Mouse (Mus musculus) gastrocnemius, adult 18-20 months (tissue): ENCODE measurements around the gene Kif15. TPM values are rescaled to one million over a fixed set of nuclear protein-coding genes. Genes with fewer than 3 reads are reported as not detected.

ENCODE experiments used
- DNase-seq: peaks from one replicate; pipeline ENCODE4 v3.0.0; 2021; ENCODE audit warnings: low spot score
- long read RNA-seq, 2 experiments: library from polyadenylated mRNA; stranded (forward); transcript quantifications; one replicate each; pipeline ENCODE4 v2.0.0; 2021
- total RNA-seq, 2 experiments: library from RNA; stranded (reverse); gene quantifications; 2 replicates each; pipeline ENCODE4 v1.2.3; 2021

The Kif15 gene
- not detected for total RNA-seq
- long read RNA-seq, experiment 1 = 0 reads
- long read RNA-seq, experiment 2 = 0 reads

- peak; percentile 91 for DNase-seq
Measured at GRCm38 (mm10) chr9:122950643-122951475, at the start of gene Kif15, which contains the start of gene 1110059G10Rik. TSS of gene Kif15 (plus strand) at chr9:122951046. TSS of gene 1110059G10Rik (minus strand) at chr9:122951000.

GRCm38 (mm10) chr9:122901047-122901446, 49.8 kb upstream of the Kif15 start:
- DNase-seq = no peak

GRCm38 (mm10) chr9:122902717-122903535, 47.9 kb upstream of the Kif15 start:
- DNase-seq = peak; percentile 27

- no peak for DNase-seq
Measured at GRCm38 (mm10) chr9:122922436-122922835, 28.4 kb upstream of the Kif15 start.

- peak; percentile 27 for DNase-seq
Measured at GRCm38 (mm10) chr9:122922936-122923381, 27.9 kb upstream of the Kif15 start, which contains the start of gene Zfp105. TSS of gene Zfp105 (plus strand) at chr9:122923072.

GRCm38 (mm10) chr9:122928915-122929314, 21.9 kb upstream of the Kif15 start:
- no peak for DNase-seq

GRCm38 (mm10) chr9:122998406-122999192, 47.8 kb downstream of the Kif15 start:
- no peak for DNase-seq

GRCm38 (mm10) chr9:122999193-122999586, 48.3 kb downstream of the Kif15 start:
- no peak for DNase-seq

GRCm38 (mm10) chr9:123004718-123005117, 53.9 kb downstream of the Kif15 start:
- no peak for DNase-seq

- DNase-seq = no peak
Measured at GRCm38 (mm10) chr9:123006071-123006470, 55.2 kb downstream of the Kif15 start.

- DNase-seq = peak; percentile 73
Measured at GRCm38 (mm10) chr9:123020995-123021631, 70.3 kb downstream of the Kif15 start, which contains the start of gene Tmem42. TSS of gene Tmem42 (plus strand) at chr9:123021326.

GRCm38 (mm10) chr9:123021636-123022379, 71.0 kb downstream of the Kif15 start:
- DNase-seq = peak; percentile 32

GRCm38 (mm10) chr9:123024201-123024600, 73.4 kb downstream of the Kif15 start:
- DNase-seq = no peak

GRCm38 (mm10) chr9:123031496-123032246, 80.8 kb downstream of the Kif15 start:
- no peak for DNase-seq

- DNase-seq = no peak
Measured at GRCm38 (mm10) chr9:123034426-123034825, 83.6 kb downstream of the Kif15 start, which contains the start of gene Tgm4. TSS of gene Tgm4 (plus strand) at chr9:123034726.

GRCm38 (mm10) chr9:123047665-123048064, 96.8 kb downstream of the Kif15 start:
- no peak for DNase-seq

GRCm38 (mm10) chr9:123058724-123059292, 108.0 kb downstream of the Kif15 start:
- DNase-seq = no peak

GRCm38 (mm10) chr9:123060172-123060571, 109.3 kb downstream of the Kif15 start:
- DNase-seq = no peak
